Mouse (Mus musculus) B cell, adult 62 days (primary cell): ENCODE measurements around the gene Wapl. TPM values are rescaled to one million over a fixed set of nuclear protein-coding genes. Genes with fewer than 3 reads are reported as not detected.

ENCODE experiments used
- total RNA-seq: library from RNA; stranded (reverse); gene quantifications from 4 replicates; pipeline ENCODE4 v1.2.4, GENCODE M21; 2023

Gene Wapl
- total RNA-seq = 57.0 to 69.8 TPM (median 61.4 TPM) in 4 replicates

DNA sequence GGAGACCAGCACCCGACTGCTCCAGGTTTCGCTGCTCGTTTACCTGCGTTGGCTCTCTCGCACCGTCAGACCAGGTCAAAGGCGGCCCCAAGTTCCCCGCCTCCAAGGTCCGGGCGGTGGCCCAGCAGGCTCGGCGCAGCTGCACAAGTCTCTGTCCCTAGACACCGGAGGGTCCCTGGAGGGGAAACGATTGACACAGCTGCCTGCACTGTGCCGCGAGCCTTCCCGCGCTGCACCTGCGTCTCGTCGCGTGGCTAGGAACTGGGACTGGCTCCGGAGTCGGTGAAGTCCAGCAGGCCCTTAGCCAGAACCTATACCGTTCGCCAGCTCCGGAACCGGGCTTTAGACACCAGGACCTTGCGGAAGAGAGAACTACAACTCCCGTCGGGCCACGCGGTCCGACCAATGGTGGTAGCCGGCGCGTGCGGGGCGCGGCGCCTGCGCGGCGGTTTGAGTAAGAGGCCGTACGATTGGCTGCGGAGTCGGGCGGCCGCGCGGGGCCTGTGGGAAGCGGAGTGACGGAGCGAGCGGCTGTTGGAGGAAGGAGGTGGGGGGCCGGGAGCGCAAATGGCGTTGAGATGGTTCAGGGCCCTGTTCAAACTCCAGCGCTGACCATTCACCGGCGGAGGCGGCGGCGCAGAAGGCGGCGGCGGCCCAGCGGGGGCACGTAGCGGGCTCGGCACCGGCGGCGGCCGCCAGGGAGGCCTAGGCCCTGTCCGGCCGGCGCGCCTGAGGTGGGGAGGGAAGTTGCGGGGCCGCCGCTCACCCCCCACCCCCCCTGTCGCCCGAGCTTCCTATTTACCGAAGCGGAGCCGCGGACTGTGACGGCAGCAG lies at the start of gene Wapl:
Wapl (plus strand) TSS at position 534 of the 834 bp plus-strand sequence.

Other genes starting within 250 kb of the Wapl start
- gene Bmpr1a, start 170.6 kb upstream of the Wapl start, total RNA-seq = 0.45 to 0.97 TPM in 2 of 4 replicates, not detected in the others
- gene 9230112D13Rik, start 151.1 kb upstream of the Wapl start, total RNA-seq = not detected in 4 replicates
- gene Ldb3, start 85.2 kb upstream of the Wapl start, total RNA-seq = not detected in 4 replicates
- gene Opn4, start 73.8 kb upstream of the Wapl start, total RNA-seq = not detected in 4 replicates
- gene Grid1, start 146.2 kb downstream of the Wapl start, total RNA-seq = not detected in 4 replicates